Mouse (Mus musculus): ENCODE measurements at regions not wholly inside any gene's neighbourhood (a gene's known extent, or its start where the extent isn't known, plus 50 kb on each side); places are given as distances from the start of the nearest gene placed in this dataset.
"Not testable (repeated sequence)": the region's sequence is repeated elsewhere in the genome, so short reads cannot be mapped to it uniquely, and the experiment has no call there.

DNA sequence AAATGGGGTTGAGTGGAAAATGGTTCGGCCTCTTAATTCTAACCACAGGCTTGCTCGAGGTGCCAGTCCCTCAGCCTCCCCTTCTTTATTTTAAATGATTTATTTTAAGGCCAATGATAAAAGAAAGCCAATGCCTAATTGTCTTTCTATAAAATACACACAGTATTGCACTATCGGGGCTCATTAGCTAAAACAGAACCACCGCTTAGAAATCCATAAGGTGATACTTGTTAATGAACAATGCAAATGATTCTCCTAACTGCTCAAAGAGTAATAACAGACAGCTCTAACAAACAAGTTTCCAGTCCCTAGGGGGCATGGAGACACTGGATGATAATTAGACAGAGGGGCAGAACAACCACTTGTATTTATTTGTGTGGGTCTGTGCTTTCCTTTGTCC, 58.8 kb downstream of the Emx2 start:
- DNase-seq (ENCODE audit: inconsistent age in 2 of 2, low spot score in 1 of 2), result no peak

- no peak for DNase-seq (ENCODE audit: inconsistent age in 2 of 2, low spot score in 1 of 2)
Observed at GRCm38 (mm10) chr19:59519156-59519555, 61.0 kb downstream of the Emx2 start.

DNA sequence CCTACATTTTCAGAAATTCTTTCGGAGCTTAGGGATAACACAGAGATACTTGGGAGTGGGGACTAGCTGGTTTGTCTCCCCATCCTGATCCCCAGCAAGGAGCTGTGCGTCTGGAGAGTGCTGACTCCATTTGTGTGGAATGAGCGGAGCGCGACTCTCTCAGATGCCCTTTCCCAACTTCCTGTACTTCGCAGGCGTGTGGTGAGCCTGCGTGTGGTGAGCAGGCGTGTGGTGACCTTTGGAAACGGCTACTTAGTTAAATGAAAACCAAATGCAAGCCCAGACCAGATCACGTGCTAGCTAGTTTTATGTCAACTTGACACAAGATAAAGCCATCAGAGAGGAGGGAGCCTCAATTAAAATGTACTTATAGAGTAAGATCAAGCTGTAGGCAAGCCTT, 64.0 kb downstream of the Emx2 start:
- DNase-seq (ENCODE audit: inconsistent age in 2 of 2, low spot score in 1 of 2), result no peak

DNA sequence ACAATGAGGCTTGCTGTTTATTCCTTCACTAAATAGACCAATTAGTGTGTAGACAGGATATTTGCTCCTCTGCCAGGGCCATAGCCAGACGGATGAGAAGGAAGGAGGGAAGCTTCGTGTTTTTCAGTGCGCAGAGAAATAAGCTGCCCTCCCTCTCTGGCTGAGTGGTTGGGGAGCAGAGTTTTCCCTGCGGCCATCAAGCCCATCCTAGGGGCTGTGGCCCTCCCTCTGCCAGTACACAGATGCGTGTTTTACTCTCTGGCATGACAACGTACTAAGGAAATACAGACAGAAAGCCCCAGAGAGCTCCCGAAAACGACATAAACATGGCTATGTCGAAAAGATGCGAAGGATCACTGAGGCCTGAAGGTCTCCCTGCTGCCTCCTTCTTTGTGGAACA, 65.2 kb downstream of the Emx2 start:
- no peak for DNase-seq (ENCODE audit: inconsistent age in 2 of 2, low spot score in 1 of 2)

- no peak for DNase-seq (ENCODE audit: inconsistent age in 2 of 2, low spot score in 1 of 2)
Observed at GRCm38 (mm10) chr19:59564101-59564500, 105.9 kb downstream of the Emx2 start.

DNA sequence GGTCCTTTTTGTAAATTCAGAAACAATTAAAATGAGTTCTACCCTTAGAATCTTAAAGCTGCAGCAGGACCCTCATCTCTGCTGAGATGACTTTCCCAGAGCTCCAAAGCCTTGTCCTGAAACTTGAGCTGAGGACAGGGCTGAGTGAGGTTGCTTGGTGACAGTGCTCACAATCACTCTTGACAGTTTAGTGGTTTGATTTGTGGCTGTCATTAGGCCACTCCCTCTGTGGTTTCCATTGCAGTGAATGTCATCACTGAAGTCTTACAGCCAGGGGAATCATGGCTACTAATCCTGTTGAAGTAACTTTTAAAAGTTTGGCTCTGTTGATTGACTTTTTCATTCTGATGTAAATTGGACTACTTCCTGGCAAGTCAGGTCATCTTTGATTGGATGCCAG, 110.7 kb downstream of the Emx2 start:
- DNase-seq (ENCODE audit: inconsistent age in 2 of 2, low spot score in 1 of 2), result no peak

DNA sequence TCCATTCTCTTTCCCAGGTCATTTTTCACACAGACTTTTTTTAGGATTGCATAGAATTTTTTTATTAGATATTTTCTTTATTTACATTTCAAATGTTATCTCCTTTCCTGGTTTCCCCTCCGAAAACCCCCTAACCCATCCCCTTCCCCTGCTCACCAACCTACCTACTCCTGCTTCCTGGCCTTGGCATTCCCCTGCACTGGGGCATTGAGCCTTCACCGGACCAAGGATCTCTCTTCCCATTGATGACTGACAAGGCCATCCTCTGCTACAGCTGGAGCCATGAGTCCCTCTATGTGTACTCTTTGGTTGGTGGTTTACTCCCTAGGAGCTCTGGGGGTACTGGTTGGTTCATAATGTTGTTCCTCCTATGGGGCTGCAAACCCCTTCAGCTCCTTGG, 111.4 kb downstream of the Emx2 start:
- DNase-seq (ENCODE audit: inconsistent age in 2 of 2, low spot score in 1 of 2), result not testable (repeated sequence)

GRCm38 (mm10) chr19:59574346-59574745, 116.2 kb downstream of the Emx2 start:
- peak in 1 of 2 experiments; percentile 26 for DNase-seq (ENCODE audit: inconsistent age in 2 of 2, low spot score in 1 of 2)

DNA sequence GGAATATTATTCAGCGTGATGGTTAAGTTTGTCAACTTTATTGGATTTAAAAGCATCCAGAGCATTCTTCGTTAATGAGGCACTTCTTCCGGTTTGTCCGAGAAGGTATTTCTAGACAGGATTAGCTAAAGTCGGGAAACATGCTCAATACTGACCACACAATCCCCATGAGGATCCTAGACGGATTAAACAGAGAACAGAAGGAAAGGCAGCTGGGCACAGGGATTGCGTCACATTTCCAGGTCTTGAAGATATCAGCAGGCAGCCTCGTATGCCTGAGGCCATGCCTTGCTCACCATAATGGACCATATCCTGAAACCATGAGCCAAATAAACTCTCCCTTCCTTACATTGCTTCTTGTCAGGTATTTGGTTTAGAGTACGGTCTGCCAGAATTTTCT, 119.7 kb downstream of the Emx2 start:
- no peak for DNase-seq (ENCODE audit: inconsistent age in 2 of 2, low spot score in 1 of 2)

GRCm38 (mm10) chr19:59579676-59580075, 121.5 kb downstream of the Emx2 start:
- DNase-seq (ENCODE audit: inconsistent age in 2 of 2, low spot score in 1 of 2), result no peak

- DNase-seq (ENCODE audit: inconsistent age in 2 of 2, low spot score in 1 of 2), result no peak
Observed at GRCm38 (mm10) chr19:59585835-59586234, 127.7 kb downstream of the Emx2 start.

GRCm38 (mm10) chr19:59587303-59587702, 129.1 kb downstream of the Emx2 start:
- no peak for DNase-seq (ENCODE audit: inconsistent age in 2 of 2, low spot score in 1 of 2)

- peak; percentile 26 to 66 for DNase-seq (ENCODE audit: inconsistent age in 2 of 2, low spot score in 1 of 2)
Observed at GRCm38 (mm10) chr19:59588068-59588522, 129.9 kb downstream of the Emx2 start.

- peak in 1 of 2 experiments; percentile 46 for DNase-seq (ENCODE audit: inconsistent age in 2 of 2, low spot score in 1 of 2)
Observed at GRCm38 (mm10) chr19:59590021-59590420, 131.8 kb downstream of the Emx2 start.

GRCm38 (mm10) chr19:59592060-59592459, 133.9 kb downstream of the Emx2 start:
- DNase-seq (ENCODE audit: inconsistent age in 2 of 2, low spot score in 1 of 2), result no peak

DNA sequence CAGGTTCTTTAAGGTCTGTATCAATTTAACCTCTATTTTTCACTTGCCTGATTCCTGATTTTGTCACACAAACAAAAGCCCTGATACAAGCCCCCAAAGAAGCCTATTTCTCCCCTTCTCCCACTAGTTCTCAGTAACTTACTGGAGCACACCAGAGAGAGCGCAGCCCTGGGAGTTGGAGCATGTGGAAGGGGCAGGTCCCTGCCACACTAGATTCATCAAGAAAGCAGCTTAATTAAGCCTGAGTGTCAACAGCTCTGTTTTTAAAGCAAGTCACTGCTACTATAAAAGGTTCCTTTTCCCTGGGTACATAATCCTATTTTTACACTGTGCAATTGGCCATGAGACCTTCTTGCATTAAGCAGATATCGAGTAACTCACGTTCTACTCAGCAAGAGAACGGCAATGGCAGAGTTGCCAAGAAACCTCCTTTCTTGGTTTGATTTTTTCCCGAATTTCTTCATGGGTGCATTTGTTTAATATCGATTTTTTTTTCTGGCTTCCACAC, 166.2 kb downstream of the Emx2 start:
- no peak for DNase-seq (ENCODE audit: inconsistent age in 2 of 2, low spot score in 1 of 2)

GRCm38 (mm10) chr19:59627681-59628080, 169.5 kb downstream of the Emx2 start:
- DNase-seq (ENCODE audit: inconsistent age in 2 of 2, low spot score in 1 of 2), result no peak

DNA sequence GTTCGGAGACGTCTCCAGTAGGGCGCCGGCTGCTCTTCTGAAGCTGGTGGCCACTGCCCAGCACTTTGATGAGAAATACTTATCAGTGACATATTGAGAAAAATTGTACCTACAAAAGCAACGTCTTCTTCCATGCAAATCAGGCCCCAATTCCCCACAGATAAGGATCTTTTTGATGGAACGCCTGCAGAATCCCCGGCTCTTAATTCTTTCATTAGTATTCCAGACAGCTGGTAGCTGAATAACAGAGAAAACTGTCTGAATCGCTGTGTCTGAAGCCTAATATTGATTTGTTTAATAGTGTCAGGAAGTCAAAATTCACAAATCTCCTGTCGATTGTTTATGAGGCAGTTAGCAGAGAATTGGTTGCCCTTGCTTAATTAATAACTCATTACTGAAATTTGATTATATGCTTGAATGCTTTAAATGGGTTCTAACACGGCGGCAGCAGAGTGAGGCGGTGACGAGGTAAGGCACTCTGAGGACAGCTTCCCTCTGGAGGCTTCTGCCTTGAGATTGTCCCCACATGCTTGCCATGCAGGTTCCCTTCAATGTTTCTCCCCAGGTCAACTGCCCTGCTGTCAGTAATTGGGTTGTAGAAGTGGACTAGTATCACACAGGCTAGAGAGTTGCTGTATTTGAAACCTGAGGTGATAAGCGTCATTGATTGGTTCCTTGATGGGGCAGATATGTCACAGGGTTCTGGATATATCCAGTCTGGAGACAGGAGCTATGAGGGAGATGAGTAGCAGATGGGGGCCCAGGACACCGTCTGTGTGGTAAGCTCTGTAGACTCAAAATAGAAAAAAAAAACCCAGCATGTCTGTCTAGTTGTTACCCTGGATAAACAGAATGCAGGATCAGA, 170.4 kb downstream of the Emx2 start:
- DNase-seq (ENCODE audit: inconsistent age in 2 of 2, low spot score in 1 of 2), result no peak

- DNase-seq (ENCODE audit: inconsistent age in 2 of 2, low spot score in 1 of 2), result no peak
Observed at GRCm38 (mm10) chr19:59629161-59629445, 170.9 kb downstream of the Emx2 start.

GRCm38 (mm10) chr19:59630095-59630494, 171.9 kb downstream of the Emx2 start:
- DNase-seq (ENCODE audit: inconsistent age in 2 of 2, low spot score in 1 of 2), result no peak

- DNase-seq (ENCODE audit: inconsistent age in 2 of 2, low spot score in 1 of 2), result no peak
Observed at GRCm38 (mm10) chr19:59630706-59631105, 172.5 kb downstream of the Emx2 start.

GRCm38 (mm10) chr19:59631541-59631940, 173.4 kb downstream of the Emx2 start:
- DNase-seq (ENCODE audit: inconsistent age in 2 of 2, low spot score in 1 of 2), result no peak

DNA sequence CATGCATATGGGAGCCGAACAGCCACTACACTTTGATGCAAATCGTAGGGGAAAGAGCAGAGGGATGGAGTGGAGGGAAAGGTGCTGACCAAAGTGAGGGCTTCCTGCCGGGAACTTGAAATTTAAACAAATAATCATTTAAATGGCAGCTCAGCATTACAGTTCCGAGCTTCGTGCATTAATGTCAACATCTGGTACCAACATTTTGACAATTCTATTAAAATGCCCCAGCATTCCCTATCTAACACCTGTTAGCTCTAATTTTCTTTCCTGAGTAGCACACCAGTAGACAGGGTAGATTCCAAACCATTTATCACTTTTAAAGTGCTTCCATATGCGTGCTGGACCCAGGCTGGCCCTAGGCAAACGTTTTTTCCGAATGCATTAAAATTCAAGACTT, 178.1 kb downstream of the Emx2 start:
- DNase-seq (ENCODE audit: inconsistent age in 2 of 2, low spot score in 1 of 2), result no peak

All from adrenal gland, adult (tissue).